Mouse (Mus musculus): ENCODE measurements around the gene Unc5b. TPM values are rescaled to one million over a fixed set of nuclear protein-coding genes. Genes with fewer than 3 reads are reported as not detected.

The Unc5b gene
- polyA plus RNA-seq, 1 experiment from 2014 or later = 10.2 TPM

GRCm38 (mm10) chr10:60834949-60835348, 3.6 kb upstream of the Unc5b start:
- peak; percentile 86 for DNase-seq (ENCODE audit: low spot score)
- no peak overlapping the region for H3K27ac ChIP-seq (replicated peaks; ENCODE audit: low read depth, low read length)
- no peak overlapping the region for H3K4me3 ChIP-seq (ENCODE audit: low read depth, low read length)
- H3K4me2 ChIP-seq (ENCODE audit: low read depth, severe bottlenecking) = no peak overlapping the region
- H3K9me3 ChIP-seq (ENCODE audit: control insufficient read depth, low read length) = no peaks in the 10 kb centered on the region
- ATAC-seq (ENCODE audit: insufficient number of reproducible peaks, low FRiP score, low TSS enrichment, low read depth) = no peak
- H3K27me3 ChIP-seq (ENCODE audit: control insufficient read depth, insufficient read depth, low read length) = peaks cover 2% of the 10 kb centered on the region; the same call in 1 of the 2 replicates
- peaks cover 5% of the 10 kb centered on the region for H3K4me1 ChIP-seq (ENCODE audit: control insufficient read depth, insufficient read depth, low read length)
- H3K36me3 ChIP-seq (ENCODE audit: control insufficient read depth, insufficient read depth, low read length) = no peaks in the 10 kb centered on the region
- no peak overlapping the region for H3K9ac ChIP-seq (ENCODE audit: low read length)
- 3% methylated on average over 13 of the region's 13 CpGs for WGBS

- no peak overlapping the region for H3K4me3 ChIP-seq (ENCODE audit: low read depth, low read length)
- H3K36me3 ChIP-seq (ENCODE audit: control insufficient read depth, insufficient read depth, low read length) = no peaks in the 10 kb centered on the region
- H3K4me2 ChIP-seq (ENCODE audit: low read depth, severe bottlenecking) = no peak overlapping the region
- peaks cover 25% of the 10 kb centered on the region for H3K4me1 ChIP-seq (ENCODE audit: control insufficient read depth, insufficient read depth, low read length)
- H3K27me3 ChIP-seq (ENCODE audit: control insufficient read depth, insufficient read depth, low read length) = peaks cover 2% of the 10 kb centered on the region; the same call in 1 of the 2 replicates
- no peak for DNase-seq (ENCODE audit: low spot score)
- 78% methylated on average over 12 of the region's 12 CpGs for WGBS
- no peak for ATAC-seq (ENCODE audit: insufficient number of reproducible peaks, low FRiP score, low TSS enrichment, low read depth)
- H3K9ac ChIP-seq (ENCODE audit: low read length) = no peak overlapping the region
- no peaks in the 10 kb centered on the region for H3K9me3 ChIP-seq (ENCODE audit: control insufficient read depth, low read length)
- no peak overlapping the region for H3K27ac ChIP-seq (replicated peaks; ENCODE audit: low read depth, low read length)
These were observed 1.3 kb upstream of the Unc5b start for GRCm38 (mm10) chr10:60832664-60833173.

- H3K27me3 ChIP-seq (ENCODE audit: control insufficient read depth, insufficient read depth, low read length) = peaks cover 2% of the 10 kb centered on the region; the same call in 1 of the 2 replicates
These were observed 628 bp downstream of the Unc5b start for GRCm38 (mm10) chr10:60830556-60831350.

GRCm38 (mm10) chr10:60830000-60830399, 1.4 kb downstream of the Unc5b start:
- H3K27me3 ChIP-seq (ENCODE audit: control insufficient read depth, insufficient read depth, low read length) = peaks cover 2% of the 10 kb centered on the region; the same call in 1 of the 2 replicates
- H3K36me3 ChIP-seq (ENCODE audit: control insufficient read depth, insufficient read depth, low read length) = no peaks in the 10 kb centered on the region
- peak overlapping the region; percentile 86 for H3K4me3 ChIP-seq (ENCODE audit: low read depth, low read length)
- peak overlapping the region; percentile 87 for H3K9ac ChIP-seq (ENCODE audit: low read length)
- peak overlapping the region; percentile 88 for H3K4me2 ChIP-seq (ENCODE audit: low read depth, severe bottlenecking)
- no peak for DNase-seq (ENCODE audit: low spot score)
- ATAC-seq (ENCODE audit: insufficient number of reproducible peaks, low FRiP score, low TSS enrichment, low read depth) = no peak
- H3K9me3 ChIP-seq (ENCODE audit: control insufficient read depth, low read length) = no peaks in the 10 kb centered on the region
- WGBS = 1% methylated on average over 11 of the region's 11 CpGs
- H3K27ac ChIP-seq (replicated peaks; ENCODE audit: low read depth, low read length) = no peak overlapping the region
- peaks cover 50% of the 10 kb centered on the region for H3K4me1 ChIP-seq (ENCODE audit: control insufficient read depth, insufficient read depth, low read length)

More at GRCm38 (mm10) chr10:60830556-60831350, 628 bp downstream of the Unc5b start:
- no peaks in the 10 kb centered on the region for H3K36me3 ChIP-seq (ENCODE audit: control insufficient read depth, insufficient read depth, low read length)
- under 1% methylated on average over 78 of the region's 78 CpGs for WGBS
- H3K27ac ChIP-seq (replicated peaks; ENCODE audit: low read depth, low read length) = peak overlapping the region; percentile 84
- H3K9me3 ChIP-seq (ENCODE audit: control insufficient read depth, low read length) = no peaks in the 10 kb centered on the region
- peak overlapping the region; percentile 87 for H3K9ac ChIP-seq (ENCODE audit: low read length)
- DNase-seq (ENCODE audit: low spot score) = peak; percentile 62
- H3K4me2 ChIP-seq (ENCODE audit: low read depth, severe bottlenecking) = peak overlapping the region; percentile 88
- H3K4me3 ChIP-seq (ENCODE audit: low read depth, low read length) = peak overlapping the region; percentile 86
- ATAC-seq (ENCODE audit: insufficient number of reproducible peaks, low FRiP score, low TSS enrichment, low read depth) = no peak
- H3K4me1 ChIP-seq (ENCODE audit: control insufficient read depth, insufficient read depth, low read length) = peaks cover 43% of the 10 kb centered on the region

GRCm38 (mm10) chr10:60829071-60829470, 2.3 kb downstream of the Unc5b start:
- Histone ChIP-seq H3K4me1 (ENCODE audit: control insufficient read depth, insufficient read depth, low read length) (peaks cover 60% of the 10 kb centered on the region), H3K36me3 (ENCODE audit: control insufficient read depth, insufficient read depth, low read length) (no peaks in the 10 kb centered on the region), H3K27ac (replicated peaks; ENCODE audit: low read depth, low read length) (no peak overlapping the region), H3K27me3 (ENCODE audit: control insufficient read depth, insufficient read depth, low read length) (peaks cover 2% of the 10 kb centered on the region; the same call in 1 of the 2 replicates), H3K4me2 (ENCODE audit: low read depth, severe bottlenecking) (peak overlapping the region; percentile 88), H3K4me3 (ENCODE audit: low read depth, low read length) (peak overlapping the region; percentile 86), H3K9me3 (ENCODE audit: control insufficient read depth, low read length) (no peaks in the 10 kb centered on the region), H3K9ac (ENCODE audit: low read length) (0 out of 2 replicates have a peak overlapping the region, but pooled peaks have one; percentile 34)
- DNase-seq (ENCODE audit: low spot score) (no peak), ATAC-seq (ENCODE audit: insufficient number of reproducible peaks, low FRiP score, low TSS enrichment, low read depth) (no peak)
- WGBS = 29% methylated on average over 6 of the region's 6 CpGs

- H3K4me3 ChIP-seq (ENCODE audit: low read depth, low read length) = peak overlapping the region; percentile 30
- peak overlapping the region; percentile 45; the same call in 1 of the 2 replicates for H3K9ac ChIP-seq (ENCODE audit: low read length)
- H3K4me1 ChIP-seq (ENCODE audit: control insufficient read depth, insufficient read depth, low read length) = peaks cover 69% of the 10 kb centered on the region
- WGBS = 31% methylated on average over 17 of the region's 17 CpGs
- no peaks in the 10 kb centered on the region for H3K9me3 ChIP-seq (ENCODE audit: control insufficient read depth, low read length)
- H3K27me3 ChIP-seq (ENCODE audit: control insufficient read depth, insufficient read depth, low read length) = peaks cover 2% of the 10 kb centered on the region; the same call in 1 of the 2 replicates
- no peak overlapping the region for H3K27ac ChIP-seq (replicated peaks; ENCODE audit: low read depth, low read length)
- H3K36me3 ChIP-seq (ENCODE audit: control insufficient read depth, insufficient read depth, low read length) = no peaks in the 10 kb centered on the region
- ATAC-seq (ENCODE audit: insufficient number of reproducible peaks, low FRiP score, low TSS enrichment, low read depth) (no peak), DNase-seq (ENCODE audit: low spot score) (no peak)
- H3K4me2 ChIP-seq (ENCODE audit: low read depth, severe bottlenecking) = peak overlapping the region; percentile 88
These were observed 3.3 kb downstream of the Unc5b start for GRCm38 (mm10) chr10:60827901-60828670.

GRCm38 (mm10) chr10:60827266-60827665, 4.1 kb downstream of the Unc5b start:
- Histone ChIP-seq H3K27ac (replicated peaks; ENCODE audit: low read depth, low read length) (peak overlapping the region; percentile 57; the same call in 1 of the 2 replicates), H3K4me3 (ENCODE audit: low read depth, low read length) (peak overlapping the region; percentile 30), H3K4me2 (ENCODE audit: low read depth, severe bottlenecking) (peak overlapping the region; percentile 82), H3K27me3 (ENCODE audit: control insufficient read depth, insufficient read depth, low read length) (no peaks in the 10 kb centered on the region; the same call in 1 of the 2 replicates), H3K9me3 (ENCODE audit: control insufficient read depth, low read length) (no peaks in the 10 kb centered on the region), H3K36me3 (ENCODE audit: control insufficient read depth, insufficient read depth, low read length) (no peaks in the 10 kb centered on the region), H3K4me1 (ENCODE audit: control insufficient read depth, insufficient read depth, low read length) (peaks cover 77% of the 10 kb centered on the region), H3K9ac (ENCODE audit: low read length) (peak overlapping the region; percentile 45; the same call in 1 of the 2 replicates)
- whole genome bisulfite sequencing = 14% methylated on average over 5 of the region's 5 CpGs
- DNase-seq (ENCODE audit: low spot score) (peak; percentile 49), ATAC-seq (ENCODE audit: insufficient number of reproducible peaks, low FRiP score, low TSS enrichment, low read depth) (no peak)

All from limb, embryonic 11.5 days (tissue).